Mouse (Mus musculus): ENCODE measurements around the gene Cdc40. TPM values are rescaled to one million over a fixed set of nuclear protein-coding genes. Genes with fewer than 3 reads are reported as not detected.
"Not testable (repeated sequence)": the region's sequence is repeated elsewhere in the genome, so short reads cannot be mapped to it uniquely, and the experiment has no call there.

Cdc40 gene
- total RNA-seq, 1 experiment from 2014 or later: 58.9 TPM

DNA sequence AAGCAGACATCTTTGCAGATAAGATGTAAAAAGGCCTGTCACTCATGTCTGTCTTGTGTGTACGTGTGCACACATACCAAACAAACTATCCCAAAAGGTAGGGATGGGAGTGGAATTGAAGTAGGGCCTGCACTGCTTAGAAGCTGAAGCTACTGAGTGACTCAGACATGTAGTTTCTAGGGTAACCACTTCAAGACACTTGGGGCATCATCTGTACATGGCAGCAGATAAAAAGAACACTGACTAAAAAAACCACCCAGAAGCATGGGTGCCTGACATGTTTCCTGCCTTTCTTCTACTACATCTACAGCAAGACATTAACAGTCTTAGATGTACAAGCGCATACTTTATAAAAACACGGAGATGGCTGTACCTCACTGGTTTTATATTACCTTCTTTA lies 4.9 kb downstream of the Cdc40 start:
- ATAC-seq (ENCODE audit: extremely low read depth, insufficient number of reproducible peaks, low FRiP score, poor library complexity, severe bottlenecking): no peak

DNA sequence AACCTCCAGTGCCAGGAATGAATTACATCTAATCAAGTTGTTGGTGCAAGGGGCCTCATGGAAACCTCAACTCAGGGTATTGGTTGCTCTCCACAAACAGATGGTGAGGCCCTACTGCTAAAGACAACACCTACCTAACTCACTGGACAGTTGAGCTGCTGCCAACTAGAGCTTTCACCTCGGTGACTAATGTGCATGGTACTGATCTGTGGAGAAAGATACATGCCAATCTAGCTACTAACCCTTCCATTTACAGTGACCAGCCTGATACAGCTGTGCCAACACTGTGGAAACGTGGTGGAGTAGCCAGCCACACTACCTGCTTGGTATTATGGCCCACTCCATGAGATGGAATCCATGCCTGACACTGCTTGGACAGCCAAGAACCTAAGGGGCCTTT lies 11.1 kb downstream of the Cdc40 start:
- no peak for ATAC-seq (ENCODE audit: extremely low read depth, insufficient number of reproducible peaks, low FRiP score, poor library complexity, severe bottlenecking)

DNA sequence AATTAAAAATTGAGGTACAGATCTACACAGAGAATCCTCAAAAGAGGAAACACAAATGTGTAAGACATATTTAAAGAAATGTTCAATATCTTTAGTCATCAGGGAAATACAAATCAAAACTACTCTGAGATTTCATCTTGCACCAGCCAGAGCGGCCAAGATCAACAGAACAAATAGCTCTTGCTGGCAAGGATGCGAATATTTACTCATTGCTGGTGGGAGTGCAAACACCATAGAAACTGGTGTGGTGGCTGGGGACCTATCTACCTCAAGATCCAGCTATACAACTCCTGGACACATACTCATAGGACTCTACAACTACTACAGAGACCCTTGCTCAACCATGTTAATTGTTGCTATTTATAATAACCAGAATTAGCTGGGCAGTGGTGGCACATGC lies 11.8 kb downstream of the Cdc40 start:
- no peak for ATAC-seq (ENCODE audit: extremely low read depth, insufficient number of reproducible peaks, low FRiP score, poor library complexity, severe bottlenecking)

- ATAC-seq (ENCODE audit: extremely low read depth, insufficient number of reproducible peaks, low FRiP score, poor library complexity, severe bottlenecking): no peak
Measured at GRCm38 (mm10) chr10:40868081-40868480, 15.0 kb downstream of the Cdc40 start.

GRCm38 (mm10) chr10:40857599-40857998 lies 25.5 kb downstream of the Cdc40 start:
- no peak for ATAC-seq (ENCODE audit: extremely low read depth, insufficient number of reproducible peaks, low FRiP score, poor library complexity, severe bottlenecking)

DNA sequence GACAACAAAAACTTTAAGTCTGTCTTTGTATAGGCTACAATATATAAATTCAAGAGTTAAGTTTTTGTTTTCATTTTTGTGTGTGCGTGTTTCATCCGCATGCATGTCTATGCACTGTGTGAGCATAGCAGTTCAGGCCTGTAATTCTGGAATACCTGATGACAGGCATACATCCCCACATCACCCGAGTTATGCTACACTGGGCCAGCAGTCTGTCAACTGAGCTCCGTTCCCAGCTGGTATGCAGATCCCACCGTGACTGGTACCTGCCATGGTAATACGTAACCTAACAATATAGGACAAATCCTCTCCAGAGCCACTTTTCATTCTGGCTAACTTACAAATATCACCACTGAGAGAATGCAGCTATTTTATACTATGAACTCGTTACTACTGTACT lies 26.4 kb downstream of the Cdc40 start:
- no peak for ATAC-seq (ENCODE audit: extremely low read depth, insufficient number of reproducible peaks, low FRiP score, poor library complexity, severe bottlenecking)

- ATAC-seq (ENCODE audit: extremely low read depth, insufficient number of reproducible peaks, low FRiP score, poor library complexity, severe bottlenecking): no peak
Measured at GRCm38 (mm10) chr10:40855616-40856015, 27.5 kb downstream of the Cdc40 start.

GRCm38 (mm10) chr10:40851138-40851537 lies 32.0 kb downstream of the Cdc40 start:
- no peak for ATAC-seq (ENCODE audit: extremely low read depth, insufficient number of reproducible peaks, low FRiP score, poor library complexity, severe bottlenecking)

- no peak for ATAC-seq (ENCODE audit: extremely low read depth, insufficient number of reproducible peaks, low FRiP score, poor library complexity, severe bottlenecking)
Measured at GRCm38 (mm10) chr10:40850644-40851043, 32.5 kb downstream of the Cdc40 start.

GRCm38 (mm10) chr10:40847176-40847874 lies 35.8 kb downstream of the Cdc40 start:
- no peak for ATAC-seq (ENCODE audit: extremely low read depth, insufficient number of reproducible peaks, low FRiP score, poor library complexity, severe bottlenecking)

DNA sequence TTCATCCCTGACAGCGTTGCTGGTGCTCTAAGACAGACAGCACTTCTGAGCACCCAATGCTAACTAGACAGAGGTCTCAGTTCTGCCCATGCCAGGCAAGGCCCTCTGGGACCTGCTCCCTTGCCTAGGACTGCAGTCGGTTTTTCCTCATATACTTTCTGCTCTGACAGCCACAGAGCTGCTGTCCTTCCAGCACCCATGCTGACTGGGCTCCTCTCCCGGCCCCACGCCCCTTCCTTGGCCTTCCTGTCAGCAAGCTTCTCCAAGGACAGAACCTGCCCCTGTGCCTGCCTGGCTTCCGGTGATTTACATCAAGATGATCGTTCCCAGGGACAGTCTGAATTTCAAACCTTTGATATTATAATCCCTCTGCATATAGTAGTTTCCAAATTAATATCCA lies 37.5 kb downstream of the Cdc40 start:
- ATAC-seq (ENCODE audit: extremely low read depth, insufficient number of reproducible peaks, low FRiP score, poor library complexity, severe bottlenecking): no peak

DNA sequence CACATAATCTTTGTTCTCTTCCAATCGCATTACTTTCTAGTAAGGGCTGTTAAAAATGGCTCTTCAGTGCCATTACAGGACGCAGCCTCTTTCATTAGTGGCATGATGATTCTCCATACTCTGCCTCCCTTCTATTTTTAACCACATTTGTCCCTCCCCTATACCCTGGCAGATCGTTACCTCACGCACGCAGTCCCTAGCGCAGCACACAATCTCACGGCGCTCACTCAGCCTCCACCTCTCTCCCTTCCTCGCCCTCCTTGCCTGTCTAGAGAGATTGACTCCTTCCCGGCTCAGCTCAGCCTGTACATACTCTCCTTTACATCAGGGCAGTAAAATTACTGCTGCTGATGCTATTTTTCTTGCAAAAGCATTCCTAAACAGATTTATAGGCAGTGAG lies 38.6 kb downstream of the Cdc40 start:
- ATAC-seq (ENCODE audit: extremely low read depth, insufficient number of reproducible peaks, low FRiP score, poor library complexity, severe bottlenecking): no peak

GRCm38 (mm10) chr10:40843841-40844240 lies 39.3 kb downstream of the Cdc40 start:
- ATAC-seq (ENCODE audit: extremely low read depth, insufficient number of reproducible peaks, low FRiP score, poor library complexity, severe bottlenecking): no peak

DNA sequence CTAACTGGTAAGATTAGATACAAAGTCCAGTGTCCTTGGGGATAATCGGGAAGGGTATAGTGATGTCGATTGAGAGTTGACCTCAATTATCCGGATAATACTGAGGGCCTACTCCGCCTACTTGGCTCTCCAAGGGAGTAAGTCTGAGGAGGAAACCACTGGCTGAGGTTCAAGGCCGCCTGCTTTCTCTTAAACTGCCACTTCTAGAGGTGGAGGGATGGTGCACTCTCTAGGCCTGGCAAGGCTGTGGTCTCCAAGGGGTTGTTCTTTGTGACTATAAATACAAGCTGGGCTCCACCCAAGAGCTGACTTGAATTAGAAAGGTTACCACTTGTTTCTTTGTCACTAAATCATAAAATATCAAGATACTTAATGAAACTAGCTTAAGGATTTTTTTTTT lies 43.0 kb downstream of the Cdc40 start:
- ATAC-seq (ENCODE audit: extremely low read depth, insufficient number of reproducible peaks, low FRiP score, poor library complexity, severe bottlenecking): no peak

- no peak for ATAC-seq (ENCODE audit: extremely low read depth, insufficient number of reproducible peaks, low FRiP score, poor library complexity, severe bottlenecking)
Measured at GRCm38 (mm10) chr10:40831267-40831666, 51.8 kb downstream of the Cdc40 start.

GRCm38 (mm10) chr10:40830312-40830711 lies 52.8 kb downstream of the Cdc40 start:
- ATAC-seq (ENCODE audit: extremely low read depth, insufficient number of reproducible peaks, low FRiP score, poor library complexity, severe bottlenecking): no peak

GRCm38 (mm10) chr10:40827706-40828105 lies 55.4 kb downstream of the Cdc40 start:
- ATAC-seq (ENCODE audit: extremely low read depth, insufficient number of reproducible peaks, low FRiP score, poor library complexity, severe bottlenecking): no peak

DNA sequence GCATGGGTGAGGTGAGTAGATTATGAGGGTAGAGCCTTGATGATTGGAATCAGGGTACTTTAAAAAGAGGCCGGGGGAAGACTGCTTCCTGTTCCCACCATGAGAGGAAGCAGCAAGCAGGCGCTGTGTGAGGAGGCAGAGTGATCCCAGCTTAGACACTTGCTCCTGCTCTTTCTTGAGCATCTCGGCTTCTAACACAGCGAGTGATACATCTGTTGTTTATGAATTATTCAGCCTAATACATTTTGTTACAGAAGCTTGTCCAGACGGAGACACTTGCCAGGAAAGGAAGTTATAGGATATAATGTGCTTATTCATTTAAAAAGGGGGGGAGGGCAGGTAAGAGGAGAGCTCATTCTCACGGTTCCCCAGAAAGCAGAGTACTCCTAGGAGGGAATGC lies 57.2 kb downstream of the Cdc40 start:
- ATAC-seq (ENCODE audit: extremely low read depth, insufficient number of reproducible peaks, low FRiP score, poor library complexity, severe bottlenecking): no peak

GRCm38 (mm10) chr10:40816471-40816870 lies 66.6 kb downstream of the Cdc40 start:
- no peak for ATAC-seq (ENCODE audit: extremely low read depth, insufficient number of reproducible peaks, low FRiP score, poor library complexity, severe bottlenecking)

DNA sequence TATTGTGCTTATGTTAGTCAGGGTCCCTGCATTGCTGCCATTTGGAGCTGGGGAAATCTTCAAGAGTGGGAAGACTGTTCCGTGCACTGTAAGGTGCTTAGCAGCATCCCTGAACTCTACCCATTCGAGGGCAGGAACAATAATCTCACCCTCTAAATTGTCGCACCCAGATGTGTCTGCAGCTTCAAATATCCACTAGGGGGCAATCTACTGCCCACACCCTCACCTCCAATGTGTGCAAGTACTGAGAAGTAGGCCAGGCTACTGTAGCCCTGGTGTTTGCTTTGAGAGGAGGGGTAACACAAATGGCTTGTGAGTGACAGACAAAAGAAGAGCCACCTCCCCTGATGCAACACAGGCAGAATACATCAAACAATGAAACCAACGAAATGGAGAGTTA lies 69.5 kb downstream of the Cdc40 start:
- no peak for ATAC-seq (ENCODE audit: extremely low read depth, insufficient number of reproducible peaks, low FRiP score, poor library complexity, severe bottlenecking)

GRCm38 (mm10) chr10:40809411-40809910 lies 73.7 kb downstream of the Cdc40 start:
- ATAC-seq (ENCODE audit: extremely low read depth, insufficient number of reproducible peaks, low FRiP score, poor library complexity, severe bottlenecking): not testable (repeated sequence)
